Mouse (Mus musculus): ENCODE results near the gene Map2k5.

Map2k5 gene

DNA sequence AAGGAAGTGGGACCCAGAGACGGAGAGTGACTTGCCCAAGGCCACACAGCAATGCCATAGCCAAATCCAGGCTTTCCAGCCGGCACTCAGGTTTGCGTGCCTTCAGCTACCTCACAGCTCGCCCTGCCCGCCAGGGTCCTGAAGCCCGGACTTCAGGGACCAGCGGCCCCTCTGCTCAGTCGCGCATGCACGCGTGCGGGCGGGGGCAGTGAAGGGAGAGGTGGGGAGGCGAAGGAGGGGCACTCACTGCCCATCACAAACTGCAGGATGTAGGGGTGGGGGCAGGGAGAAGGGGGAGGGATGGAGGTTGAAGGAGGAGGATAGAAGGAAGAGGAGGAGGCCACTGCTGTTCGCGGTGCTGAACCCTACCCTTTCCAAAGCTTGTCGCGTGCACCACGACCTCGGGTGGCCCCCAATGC lies 230.8 kb downstream of the Map2k5 start:
- DNase-seq (ENCODE audit: low read depth, low spot score), result no peak

DNA sequence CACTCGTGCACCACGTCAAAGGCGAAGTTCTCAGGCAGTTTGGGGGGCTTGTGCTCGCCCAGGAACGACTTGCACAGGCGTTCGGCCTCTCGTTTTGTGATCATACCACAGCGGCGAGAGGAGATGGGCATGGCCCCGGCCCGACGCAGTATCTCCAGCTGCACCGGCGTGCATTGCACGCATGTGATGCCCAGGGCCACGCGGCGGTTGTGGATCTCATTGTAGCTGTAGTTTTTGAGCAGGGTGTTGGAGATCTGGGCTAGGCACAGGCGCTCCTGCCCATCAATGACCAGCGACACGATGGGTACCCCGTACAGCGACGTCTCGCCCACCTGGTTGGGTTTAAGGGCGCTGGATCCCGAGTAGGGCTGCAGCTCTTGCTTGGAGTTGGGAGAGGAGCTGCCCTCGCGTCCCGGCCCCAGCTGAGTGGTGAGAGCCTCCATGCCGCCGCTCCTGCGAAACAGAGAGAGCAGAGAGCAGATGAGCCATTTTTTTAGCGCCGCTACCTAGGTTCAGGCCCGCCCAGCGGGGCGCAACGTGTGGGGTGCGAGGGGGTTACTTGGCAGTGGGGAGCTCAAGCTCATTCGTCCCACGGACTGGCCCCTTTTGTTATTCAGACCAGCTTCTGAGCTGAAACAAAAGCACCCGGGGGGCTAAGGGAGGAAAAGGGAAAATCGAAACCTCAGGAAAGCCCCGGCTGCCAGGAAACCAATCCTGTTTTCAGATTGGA lies 231.4 kb downstream of the Map2k5 start:
- no peak for DNase-seq (ENCODE audit: low read depth, low spot score)

DNA sequence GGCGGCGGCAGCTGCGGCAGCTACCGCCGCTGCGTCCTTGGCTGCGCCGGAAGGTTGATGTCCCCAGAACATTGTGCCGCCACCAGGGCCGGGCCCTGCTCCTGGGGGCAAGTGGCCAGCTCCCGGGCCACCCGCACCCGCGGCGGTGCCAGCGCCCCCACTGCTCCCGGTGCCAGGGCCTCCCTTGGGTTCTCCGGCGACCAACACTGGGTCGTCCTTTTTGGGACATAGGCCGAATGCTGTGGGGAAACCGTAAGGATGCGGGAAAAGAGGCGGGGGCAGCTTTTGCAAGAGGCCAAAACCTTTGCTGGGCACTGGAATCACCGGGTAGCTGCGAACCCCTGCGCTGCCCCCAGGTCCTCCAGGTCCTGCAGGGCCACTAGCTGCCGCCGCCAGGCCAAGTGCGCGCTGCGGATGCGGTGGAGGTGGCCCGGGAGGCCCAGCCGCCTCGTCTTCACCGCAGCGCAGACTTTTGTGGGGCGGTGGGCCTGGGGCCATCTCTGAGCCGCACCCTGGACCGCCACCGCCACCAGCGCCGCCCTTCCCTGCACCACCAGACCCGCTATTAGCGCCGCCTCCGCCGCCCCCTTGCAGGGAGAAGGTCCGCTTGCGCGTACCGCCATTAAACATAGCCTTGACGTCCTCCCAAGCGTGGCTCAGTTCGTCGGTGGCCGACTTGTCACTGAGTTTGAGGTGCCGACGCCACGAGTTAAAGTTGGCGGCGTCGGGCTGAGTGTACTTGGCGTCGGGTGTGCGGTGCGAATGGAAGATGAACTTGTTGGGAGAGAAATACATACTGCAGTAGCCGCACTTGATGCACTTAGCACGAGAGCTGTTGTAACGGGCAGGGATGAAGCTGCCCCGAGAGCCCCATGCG lies 232.2 kb downstream of the Map2k5 start:
- no peak for DNase-seq (ENCODE audit: low read depth, low spot score)

DNA sequence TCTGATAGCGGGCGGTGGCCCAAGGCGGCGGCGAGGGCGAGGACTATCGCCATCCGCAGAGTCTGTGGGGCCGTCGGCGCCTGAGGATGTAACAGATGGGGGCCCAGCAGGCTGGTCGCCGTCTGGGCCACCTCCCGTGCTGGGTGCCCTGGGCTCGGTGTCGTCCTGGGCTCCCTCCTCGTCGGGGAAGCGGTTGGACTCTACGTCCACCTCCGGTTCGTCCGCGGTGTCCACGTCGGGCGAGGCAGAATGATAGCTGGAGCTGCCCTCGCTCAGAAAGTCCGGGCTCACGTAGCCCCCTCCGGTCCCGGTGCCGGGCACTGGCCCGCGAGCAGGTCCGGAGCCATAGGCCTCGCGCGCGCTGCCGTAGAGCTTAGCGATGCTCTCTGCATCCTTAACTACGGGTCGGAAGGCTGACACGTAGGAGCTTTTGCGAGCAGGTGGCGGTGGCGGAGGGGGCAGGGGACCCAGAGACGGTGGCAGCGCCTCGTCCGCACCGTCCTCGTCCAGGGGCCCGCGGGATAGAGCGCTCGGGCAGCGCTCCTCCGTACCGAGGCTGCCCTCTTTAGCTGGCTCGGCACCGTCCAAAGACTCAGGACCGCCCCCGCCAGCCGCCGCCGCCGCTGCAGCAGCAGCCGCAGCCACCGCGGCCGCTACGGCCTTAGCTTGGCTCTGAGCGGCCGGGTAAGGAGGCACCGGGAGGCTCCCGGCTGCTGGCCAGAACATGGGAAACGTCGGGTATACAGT lies 233.0 kb downstream of the Map2k5 start:
- no peak for DNase-seq (ENCODE audit: low read depth, low spot score)

DNA sequence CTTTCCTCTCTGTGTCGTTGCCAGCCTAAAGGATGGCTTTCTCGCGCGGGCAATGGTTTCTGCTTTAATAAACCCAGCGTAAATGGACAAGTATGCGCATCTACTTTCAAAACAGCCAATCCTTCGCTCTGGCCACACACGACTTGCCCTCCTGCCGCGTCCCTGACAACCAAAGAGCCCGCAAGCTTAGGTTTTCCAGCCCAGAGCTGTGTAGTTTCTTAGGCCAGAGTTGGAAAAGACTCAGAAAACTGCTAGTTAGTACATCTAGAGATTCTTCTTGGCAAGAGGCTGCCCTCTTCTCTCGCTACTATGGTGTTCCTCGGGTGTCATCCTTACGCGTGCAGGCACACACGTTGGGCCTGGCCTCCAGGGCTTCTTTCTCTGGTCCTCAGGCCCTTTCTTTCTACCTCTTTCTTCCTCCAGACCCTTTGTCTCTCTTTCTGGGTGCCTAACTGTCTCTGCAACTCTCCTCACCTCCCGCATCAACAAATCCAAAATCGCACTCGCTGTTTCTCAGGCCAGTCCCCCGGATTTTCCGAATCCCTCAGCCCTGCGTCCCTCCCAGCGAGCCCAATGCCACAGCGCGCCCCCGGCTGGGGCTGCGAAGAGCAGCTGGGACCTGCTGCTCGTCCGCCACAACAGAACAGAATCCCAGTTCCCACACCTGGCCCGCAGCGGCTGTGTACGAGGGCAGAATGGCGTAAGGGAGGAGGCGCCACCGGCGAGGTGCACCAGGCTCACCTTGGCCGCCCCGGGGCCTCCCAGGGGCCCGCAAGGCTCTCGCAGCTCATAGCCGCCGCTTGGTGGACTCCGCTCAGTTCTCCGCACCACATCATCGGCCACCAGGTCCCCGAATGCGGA lies 233.8 kb downstream of the Map2k5 start:
- no peak for DNase-seq (ENCODE audit: low read depth, low spot score)

DNA sequence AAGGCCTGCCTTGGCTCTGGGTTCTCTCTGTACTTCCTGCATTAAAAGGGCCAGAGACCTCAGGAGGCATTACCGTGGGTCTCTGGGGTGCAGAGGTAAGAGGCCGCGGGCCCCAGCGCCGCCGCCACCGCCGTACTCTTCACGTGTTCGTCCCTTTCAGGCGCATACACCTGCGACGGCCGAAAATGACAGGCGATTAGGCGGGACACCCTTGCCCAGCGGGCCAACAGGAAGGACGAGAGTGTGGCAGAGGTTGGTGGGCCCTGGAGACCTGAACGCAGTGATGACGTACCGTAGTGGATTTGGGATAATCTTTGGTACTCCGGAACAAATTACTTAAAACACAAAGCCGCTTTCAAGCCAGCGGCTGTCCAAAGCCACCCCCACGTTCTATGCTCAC lies 234.5 kb downstream of the Map2k5 start:
- no peak for DNase-seq (ENCODE audit: low read depth, low spot score)

DNA sequence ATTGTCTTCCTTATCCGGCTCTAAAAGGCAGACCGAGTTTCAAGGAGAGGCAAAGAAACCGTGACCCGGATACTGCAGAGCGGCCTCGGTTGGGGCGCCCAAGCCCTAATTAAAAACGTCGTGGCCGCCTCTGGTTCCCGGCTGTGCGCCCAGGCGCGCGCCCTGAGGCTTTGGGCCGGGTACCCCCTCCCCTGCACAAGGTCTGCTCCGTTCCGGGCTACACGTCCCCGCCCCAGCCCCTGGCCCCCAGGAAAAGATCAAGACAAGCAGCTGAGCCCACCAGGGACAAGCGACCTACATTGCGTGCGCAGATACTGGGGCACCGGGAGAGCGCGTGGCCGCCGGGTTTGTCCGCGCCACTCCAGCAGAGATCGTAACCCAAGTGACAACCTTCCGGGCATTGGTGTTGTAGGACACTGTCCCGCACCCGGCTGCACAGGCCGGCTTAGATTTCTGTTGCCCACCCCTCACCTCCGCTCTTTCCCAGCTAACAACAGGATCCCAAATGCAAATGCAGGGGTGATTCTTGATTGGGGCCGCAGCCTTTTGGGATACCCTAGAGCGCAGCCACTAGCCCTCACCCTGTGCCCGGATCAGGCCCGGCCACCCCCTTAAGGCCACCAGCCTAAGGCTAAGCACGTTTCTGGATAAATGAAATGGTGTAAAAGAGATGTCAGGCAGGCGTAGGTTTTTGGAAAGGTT lies 235.2 kb downstream of the Map2k5 start:
- DNase-seq (ENCODE audit: low read depth, low spot score), result no peak

DNA sequence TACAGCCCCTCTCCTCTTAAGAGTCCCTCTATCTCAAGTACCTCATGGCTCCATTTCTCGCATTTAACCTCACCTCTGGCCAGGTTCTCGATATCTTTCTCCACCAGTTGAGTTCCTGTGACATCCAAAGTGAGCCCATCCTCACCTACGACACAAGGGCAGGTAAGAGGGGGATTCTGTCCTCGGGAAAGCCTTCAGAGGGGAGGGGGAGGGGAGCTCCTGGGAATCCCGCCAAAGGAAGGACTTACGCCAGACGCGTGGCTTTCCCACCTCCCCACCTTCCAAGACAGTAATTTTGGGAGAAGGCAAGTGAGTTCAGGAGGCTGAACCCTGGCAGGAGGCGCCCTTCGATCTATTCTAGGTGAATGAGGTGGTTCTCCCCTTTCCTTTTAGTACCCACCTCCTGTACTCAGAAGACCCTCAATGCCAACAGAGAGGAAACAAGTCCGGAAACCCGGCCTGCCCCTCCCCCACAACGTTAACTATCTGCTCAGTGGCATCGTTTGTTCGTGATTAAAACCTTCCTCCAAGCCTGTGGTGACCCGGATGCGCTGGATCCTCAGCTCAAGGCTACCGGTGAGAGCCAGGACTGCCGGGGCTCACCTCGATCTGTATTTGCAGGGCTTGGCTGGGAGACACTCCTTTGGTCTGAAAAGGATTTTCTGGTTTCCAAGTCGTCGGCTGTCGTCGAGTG lies 235.9 kb downstream of the Map2k5 start:
- DNase-seq (ENCODE audit: low read depth, low spot score), result no peak

DNA sequence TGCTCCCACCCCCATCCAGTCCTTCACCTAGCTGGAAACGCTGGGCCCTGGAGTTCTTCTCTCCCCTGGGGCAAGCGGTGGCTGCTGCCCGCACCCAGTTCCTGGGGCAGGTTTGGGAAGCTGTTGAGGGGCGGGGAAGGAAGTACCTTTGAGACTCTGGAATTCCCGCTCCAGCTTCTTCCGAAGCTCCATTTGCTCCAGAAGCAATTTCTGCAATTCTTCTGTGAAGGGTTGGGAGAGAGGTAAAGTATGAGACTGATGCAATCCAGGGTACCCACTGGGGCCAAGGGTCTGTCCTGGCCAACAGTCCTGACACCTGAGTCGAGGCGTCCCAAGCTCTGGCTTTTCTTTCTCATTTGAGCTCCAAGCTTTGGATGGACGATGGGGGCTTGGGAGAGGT lies 237.5 kb downstream of the Map2k5 start:
- no peak for DNase-seq (ENCODE audit: low read depth, low spot score)

DNA sequence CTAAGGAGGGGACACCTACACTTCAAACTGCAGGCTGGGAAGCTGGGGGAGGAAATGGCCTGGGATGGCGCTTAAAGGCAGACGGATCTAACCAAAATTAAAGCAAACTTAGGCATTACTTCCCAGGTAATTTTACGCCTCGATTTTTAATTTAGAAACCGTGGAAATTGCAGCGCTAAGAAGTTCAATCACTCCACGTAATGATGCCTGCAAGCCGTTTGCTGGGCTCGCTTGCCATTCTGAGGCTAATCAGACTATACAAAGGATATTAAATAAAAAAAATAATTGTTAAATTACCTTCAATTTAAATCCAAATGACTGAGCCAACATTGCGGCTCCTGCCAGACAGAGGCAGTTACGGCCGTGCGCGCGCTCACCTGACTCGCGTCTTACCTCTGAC lies 238.0 kb downstream of the Map2k5 start:
- no peak for DNase-seq (ENCODE audit: low read depth, low spot score)

DNA sequence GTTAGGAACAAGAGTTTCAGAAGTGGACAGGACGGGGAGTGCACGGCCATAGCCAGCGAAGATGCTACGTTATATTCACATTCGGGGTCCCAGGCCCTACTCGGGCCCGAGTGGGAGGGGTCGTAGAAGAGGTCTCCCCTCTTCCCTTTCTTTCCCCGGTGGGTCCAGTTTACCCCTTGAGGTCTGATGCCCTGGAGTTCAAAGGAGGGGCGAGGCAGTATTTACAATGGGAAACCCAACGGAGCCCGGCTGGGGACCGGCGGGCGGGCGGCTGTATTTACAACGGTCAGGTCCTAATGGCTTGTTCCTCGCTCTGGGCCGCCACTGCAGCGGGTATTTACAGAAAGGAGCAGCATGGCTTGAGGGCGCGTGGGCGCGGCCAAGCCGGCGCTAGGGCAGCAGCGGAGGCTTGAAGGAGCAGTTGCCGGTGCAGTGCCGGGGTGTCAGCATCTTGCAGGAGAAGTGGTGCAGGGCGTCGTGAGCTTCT lies 239.2 kb downstream of the Map2k5 start:
- DNase-seq (ENCODE audit: low read depth, low spot score), result no peak

DNA sequence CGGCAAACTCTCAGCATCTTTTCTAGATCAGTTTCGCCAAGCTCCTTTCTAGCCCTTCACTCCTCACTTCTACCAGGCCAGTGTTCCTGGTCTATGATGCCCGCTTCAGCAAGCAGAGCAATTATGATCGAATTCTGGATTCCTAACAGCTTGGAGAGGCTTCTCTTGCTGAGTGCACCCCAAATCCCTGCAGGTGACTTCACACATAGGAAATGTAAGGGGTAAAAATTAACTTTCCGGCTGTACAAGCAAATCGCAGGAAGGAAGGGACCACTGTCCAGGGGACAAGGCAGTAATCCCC lies 240.1 kb downstream of the Map2k5 start:
- DNase-seq (ENCODE audit: low read depth, low spot score), result no peak

DNA sequence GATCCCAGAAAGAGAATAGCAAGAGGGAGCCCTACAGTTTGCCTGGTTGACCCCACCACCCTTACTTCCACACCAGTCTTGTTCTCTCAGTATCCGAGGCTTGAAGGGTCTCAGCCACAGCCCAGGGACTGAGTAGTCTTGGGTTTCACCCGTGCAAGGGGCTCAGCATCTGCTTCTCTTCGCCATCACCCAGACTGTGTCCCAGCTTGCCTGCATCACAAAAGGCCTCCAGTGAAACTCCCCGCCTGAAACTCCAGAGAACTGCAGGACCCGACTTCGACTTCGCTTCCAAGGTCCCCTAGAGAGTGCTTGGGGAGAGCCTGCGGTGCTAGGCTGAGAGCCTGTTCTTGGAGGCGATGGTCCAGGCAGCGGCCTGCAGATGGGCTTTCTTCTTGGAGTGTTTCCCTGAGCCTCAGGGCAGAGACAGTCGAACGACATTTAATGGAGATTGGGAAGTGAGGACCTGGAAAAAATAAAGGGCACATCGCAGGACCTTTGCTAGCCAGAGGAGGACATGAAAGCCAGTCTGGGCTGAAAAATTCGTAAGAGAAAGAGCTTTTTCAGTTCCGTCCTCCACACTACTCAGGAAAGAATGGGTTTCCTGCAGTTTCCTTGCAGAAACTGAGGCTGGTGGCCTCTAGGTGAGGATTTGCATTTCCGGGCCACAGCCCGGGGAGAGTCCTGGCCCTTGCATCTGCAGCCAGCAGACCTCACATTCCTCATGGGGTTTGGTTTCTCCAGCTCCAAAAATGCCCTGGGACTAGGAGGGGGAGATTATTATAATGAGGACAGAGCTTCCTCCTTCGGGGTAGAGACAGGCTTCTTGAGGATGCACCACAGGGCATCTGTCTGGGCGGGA lies 240.7 kb downstream of the Map2k5 start:
- DNase-seq (ENCODE audit: low read depth, low spot score), result no peak

DNA sequence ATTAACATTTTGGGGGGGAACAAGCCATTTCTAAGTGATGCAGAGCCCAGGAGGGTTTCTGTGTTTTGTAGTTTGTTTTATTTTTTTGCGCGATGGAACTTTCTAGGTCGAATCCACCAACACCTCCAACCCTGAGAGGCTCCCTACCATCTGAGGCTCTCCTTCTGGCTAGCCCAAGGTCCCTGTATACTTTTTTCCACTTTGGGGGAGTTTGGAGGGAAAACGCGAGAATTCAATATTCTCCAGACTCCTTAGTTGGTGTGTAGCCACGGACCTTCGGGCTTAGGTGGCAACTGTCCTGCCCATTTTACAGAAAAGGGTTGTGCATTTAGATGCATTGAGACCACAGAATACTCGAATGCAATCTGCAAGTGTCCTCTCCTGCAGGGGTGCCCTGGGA lies 241.5 kb downstream of the Map2k5 start:
- DNase-seq (ENCODE audit: low read depth, low spot score), result no peak

DNA sequence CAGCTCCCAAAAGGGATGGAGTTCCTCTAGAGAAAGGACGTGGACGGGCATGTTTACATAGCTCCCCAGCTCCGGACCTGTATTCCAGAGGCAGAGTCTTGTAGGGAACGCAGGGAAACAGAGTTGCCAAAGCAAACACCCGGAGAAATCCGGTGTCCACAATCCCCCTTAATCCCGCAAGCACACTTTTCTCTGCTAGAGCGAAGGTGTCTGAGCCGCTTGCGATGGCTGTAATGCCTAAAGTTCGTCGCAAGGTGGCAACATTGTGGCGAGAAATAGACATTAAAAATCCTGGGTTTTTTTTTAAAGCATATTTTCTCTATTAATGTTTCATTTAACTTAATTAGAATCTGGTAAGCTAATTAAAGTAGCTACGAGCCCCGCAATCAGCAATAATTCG lies 241.9 kb downstream of the Map2k5 start:
- DNase-seq (ENCODE audit: low read depth, low spot score), result no peak

DNA sequence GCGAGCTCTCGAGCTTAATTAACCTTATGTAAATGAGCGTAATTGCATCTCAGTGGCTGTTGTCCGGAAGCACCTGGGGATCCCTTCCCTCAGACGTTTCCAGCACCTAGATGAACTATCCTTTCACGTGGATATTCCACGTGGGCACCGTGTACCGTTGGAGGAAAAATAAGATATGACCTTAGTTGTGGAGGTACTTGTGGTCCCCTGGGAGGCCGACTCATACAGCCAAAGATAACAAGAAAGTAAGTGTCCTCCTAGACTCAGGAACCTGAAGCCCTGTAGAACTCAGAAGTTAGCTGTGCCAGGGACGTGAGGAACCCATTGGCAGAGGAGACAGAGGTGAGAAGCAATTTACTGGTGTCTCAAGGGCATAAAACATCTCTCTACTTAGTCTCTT lies 242.3 kb downstream of the Map2k5 start:
- DNase-seq (ENCODE audit: low read depth, low spot score), result no peak

DNA sequence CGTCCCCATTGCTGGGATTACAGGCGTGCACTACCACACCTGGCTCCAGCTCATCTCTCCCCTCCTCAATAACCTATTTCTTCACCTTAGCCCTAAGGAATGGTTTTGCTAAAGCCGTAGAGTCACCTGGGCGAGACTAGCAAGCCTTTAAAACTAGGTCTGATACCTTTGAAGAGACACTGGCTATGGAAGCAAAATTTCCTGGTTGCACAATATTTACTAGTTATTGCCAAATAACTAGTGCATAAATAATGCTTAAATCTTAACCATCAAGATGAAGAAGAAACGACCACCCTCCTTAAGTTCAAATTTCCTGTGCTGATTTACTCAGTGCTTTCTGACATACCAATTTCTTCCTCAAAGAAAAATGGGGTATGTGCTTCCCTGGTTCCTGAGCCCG lies 244.0 kb downstream of the Map2k5 start:
- no peak for DNase-seq (ENCODE audit: low read depth, low spot score)

DNA sequence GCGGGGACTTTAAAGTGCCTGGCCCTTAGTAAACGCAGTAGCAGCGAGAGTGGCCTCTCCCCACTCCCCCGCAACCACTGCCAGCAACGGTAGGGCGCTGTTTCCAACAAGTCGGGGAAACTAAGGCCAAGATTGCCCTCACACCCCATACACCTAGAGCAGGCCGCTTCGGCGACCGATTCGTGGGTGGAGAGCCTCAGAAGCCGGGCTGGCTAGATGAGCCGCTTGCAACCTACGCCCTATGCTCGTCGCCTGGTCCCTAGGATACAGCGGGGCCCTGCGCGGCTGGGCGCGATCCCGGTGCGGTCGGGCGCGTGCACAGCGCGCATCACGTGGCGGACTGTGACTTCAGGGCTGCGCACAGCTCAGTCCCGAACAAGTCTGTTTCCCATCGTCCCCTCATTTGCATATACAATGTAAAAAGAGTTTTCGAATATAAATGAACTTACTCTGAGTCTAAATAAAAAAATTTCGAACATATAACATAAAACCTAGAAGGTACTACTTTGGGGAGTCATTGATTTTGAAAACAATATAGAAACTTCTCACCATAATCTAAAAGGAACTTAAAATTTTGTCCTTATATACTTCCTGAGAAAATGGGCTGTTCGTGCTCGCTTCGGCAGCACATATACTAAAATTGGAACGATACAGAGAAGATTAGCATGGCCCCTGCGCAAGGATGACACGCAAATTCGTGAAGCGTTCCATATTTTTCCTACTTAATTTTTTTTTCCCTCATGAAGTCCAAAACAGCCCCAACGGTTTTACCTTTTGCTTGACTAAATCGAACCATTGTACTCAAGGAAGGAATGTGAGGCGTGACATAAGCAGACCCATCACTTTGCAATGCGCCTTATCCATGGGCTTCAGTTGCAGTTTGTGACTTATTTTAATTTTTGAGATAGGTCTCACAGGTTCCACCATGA lies 244.8 kb downstream of the Map2k5 start:
- peak; percentile 90 for DNase-seq (ENCODE audit: low read depth, low spot score)

All from embryo, embryonic 11.5 days (tissue).